Mouse (Mus musculus) neural tube, embryonic 10.5 days (tissue): ENCODE measurements around the gene Ptbp3.

Source experiments
- DNase-seq: peaks from one replicate; pipeline ENCODE4 v3.0.0-alpha.2; 2017; ENCODE audit warnings: low spot score; ENCODE audit errors: extremely low spot score

The Ptbp3 gene

DNA sequence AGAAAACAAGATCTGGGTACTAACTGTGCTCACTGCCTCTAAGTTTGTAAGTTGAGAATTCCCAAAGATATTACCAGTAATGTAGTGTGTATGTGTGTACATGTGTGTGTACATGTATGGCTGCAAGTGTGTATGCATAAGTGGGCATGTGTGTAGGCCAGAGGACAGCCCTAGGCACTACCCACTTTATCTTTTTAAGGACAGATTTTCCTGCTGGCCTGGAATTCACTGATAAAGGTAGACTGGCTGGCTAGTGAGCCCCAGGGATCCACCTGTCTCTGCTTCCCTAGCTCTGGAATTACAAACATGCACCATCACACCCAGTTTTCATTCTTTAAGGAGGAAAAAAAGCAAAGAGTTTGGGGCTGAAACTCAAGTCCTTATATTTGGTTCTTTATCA, 6.0 kb upstream of the Ptbp3 start:
- DNase-seq: no peak

DNA sequence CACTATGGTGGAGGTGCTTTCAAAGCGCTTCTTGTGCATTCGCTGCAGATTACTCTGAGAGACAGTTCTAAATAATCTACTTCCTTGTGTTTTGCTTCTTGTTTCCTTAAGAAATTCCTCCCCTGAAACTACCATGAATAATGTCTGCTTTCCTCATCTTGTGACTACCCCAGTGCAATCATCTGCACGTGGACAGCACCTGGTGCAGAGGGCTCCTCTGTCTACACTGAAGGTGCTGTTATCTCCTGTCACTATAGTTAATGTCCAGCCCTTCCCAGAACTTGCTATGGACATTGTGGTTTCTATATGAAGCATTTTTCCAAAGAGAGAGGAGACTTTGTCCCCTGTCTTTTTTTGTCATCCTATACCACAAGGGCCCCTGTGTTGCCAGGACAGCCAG, 4.4 kb upstream of the Ptbp3 start:
- DNase-seq: no peak

DNA sequence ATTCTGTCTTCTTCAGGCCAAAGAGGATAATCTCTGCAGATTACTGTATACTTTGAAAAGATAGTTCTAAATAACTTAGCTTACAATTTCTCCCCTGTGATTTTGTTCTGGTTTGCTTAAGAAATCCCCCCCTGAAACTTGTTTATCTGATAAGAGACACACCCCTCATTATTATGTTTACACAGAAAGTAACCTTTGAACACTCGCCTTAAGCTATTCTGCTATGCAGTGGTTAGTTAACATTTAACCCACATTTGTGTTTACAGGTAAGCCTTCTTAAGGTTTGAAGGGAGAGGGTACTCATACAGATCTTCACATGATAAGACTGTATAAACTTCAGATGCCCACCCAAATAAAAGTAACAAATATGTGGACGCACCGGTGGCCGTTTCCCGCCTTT, 3.7 kb upstream of the Ptbp3 start:
- no peak for DNase-seq

DNA sequence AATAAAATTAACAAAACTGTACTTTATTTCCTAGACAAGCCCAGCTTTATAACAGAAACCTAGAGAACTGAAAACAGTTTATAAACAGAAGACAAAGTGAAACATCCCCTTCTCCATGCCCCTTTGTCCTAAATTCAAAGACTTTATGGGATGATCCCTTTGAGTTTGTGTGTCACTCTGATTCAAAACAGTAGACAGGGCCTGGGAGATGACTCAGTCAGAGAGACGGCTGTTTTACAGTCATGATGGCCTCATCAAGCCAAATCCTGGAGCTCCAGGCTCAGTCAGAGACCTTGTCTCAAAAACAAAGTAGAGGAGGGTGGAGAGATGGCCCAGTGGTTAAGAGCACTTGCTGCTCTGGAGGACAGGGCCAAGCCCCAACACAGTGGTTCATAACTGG, 2.7 kb upstream of the Ptbp3 start:
- no peak for DNase-seq

DNA sequence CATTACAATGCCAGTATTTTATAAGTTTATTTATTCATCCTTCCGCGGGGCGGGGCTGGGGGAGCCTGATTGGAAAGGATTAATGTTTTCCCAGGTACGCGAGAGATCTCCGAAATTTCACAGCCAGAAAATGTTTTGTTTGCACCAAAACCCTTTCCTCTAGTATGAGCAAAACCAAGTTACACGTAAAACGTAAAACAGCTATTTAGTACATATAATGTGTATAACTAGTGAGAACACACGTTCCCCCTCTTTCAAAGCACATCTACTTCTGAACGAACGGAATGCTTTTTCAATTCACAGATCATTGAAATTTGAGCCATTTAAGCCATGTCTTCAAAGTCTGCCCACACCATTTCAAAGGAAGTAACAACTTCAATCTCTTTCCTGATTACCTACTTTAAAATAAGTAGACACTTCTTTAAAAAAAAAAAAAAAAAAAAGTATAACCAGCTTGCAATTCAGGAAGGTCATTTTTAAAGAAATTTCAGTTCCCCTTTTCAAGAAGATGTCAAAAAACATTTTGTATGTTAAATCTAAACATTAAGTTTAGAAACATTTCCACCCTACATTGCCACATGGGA, 905 bp upstream of the Ptbp3 start:
- peak; percentile 22 for DNase-seq

DNA sequence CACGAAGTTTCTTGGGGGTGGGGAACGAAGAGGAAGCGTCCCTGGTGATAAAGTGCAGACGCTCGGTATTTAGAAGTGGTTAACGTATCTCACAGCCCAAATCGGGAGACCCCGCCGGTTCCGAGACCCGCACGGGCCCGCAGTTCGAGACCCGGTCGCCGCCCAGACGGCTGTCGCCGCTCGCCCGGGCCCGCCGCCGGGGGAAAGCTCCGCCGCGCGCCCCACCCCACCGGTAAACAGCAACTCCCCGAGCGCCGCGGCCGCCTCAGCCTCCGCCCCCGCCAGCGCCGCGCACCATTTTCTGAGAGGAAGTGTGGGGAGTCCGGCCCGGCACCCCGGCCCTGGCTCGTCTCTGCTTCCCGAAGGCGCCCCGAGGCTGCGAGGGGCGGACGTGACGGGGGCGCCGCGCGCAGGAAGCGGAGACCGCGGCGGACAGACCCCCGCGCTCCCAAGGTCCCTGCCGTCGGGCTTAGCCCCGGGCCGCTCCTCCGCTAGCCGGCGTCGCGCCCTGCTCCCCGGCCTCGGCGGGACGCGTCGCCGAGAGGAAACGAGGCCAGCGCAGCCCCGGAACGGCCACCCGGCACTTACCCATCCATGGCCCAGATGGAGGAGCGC, 497 bp downstream of the Ptbp3 start:
- peak; percentile 78 for DNase-seq

DNA sequence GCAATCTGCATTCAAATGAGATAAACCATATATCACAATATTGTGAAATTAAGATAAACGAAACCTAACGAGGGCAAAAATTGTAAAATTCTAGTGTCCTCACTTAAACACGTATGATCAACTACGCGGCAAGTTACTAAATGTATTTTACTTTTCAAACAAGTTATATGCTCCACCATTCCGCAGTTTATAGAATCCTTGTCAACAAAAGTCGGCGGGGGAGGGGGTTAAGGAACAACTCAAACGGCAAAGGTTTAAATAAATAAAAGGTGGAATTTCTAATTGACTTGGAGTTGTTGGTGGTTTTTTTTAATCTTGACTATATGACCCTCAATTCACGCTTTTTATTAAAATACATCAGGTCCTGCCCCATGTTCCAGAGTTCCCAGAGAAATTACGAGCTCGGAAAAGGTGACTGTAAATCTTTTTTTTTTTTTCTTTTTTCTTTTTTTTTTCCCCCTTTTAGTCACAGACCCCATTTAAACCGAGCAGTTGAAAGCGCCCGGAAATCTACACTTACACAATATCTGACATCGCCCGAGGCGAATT, 1.1 kb downstream of the Ptbp3 start:
- no peak for DNase-seq

DNA sequence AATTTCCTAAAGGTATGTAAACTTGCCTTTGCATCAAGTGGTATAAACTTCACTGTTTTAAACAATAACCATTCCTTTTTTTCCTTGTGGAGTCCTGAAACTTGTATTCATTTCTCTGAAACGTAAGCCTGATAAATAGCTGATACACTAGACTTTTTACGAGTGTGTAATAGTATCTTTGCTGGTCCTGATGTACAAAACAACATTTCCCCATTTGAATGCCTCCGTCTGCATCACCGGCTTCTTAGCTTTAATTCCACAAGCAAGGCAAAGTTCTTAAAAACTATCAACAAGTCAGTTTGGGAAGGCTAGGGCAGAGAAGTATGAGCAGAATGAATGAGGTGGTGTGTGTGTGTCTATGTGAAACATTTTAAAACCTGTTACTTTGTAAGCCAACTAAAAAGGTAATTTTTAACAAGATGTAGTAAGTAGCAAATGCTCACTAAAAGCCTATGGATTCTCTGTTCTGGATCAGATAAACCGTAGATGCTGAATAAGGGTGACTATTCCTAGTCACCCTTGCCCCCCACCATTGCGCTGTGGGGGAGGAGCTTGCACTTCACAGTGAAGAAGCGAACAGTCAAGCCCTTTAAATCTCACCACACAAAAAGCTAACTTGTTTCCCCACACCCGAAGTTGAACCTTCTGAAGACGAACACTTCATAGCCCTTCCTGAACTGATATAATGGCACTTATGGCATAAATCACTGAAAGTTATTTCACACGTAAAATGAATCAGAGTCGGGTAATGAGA, 1.9 kb downstream of the Ptbp3 start:
- peak; percentile 27 for DNase-seq

DNA sequence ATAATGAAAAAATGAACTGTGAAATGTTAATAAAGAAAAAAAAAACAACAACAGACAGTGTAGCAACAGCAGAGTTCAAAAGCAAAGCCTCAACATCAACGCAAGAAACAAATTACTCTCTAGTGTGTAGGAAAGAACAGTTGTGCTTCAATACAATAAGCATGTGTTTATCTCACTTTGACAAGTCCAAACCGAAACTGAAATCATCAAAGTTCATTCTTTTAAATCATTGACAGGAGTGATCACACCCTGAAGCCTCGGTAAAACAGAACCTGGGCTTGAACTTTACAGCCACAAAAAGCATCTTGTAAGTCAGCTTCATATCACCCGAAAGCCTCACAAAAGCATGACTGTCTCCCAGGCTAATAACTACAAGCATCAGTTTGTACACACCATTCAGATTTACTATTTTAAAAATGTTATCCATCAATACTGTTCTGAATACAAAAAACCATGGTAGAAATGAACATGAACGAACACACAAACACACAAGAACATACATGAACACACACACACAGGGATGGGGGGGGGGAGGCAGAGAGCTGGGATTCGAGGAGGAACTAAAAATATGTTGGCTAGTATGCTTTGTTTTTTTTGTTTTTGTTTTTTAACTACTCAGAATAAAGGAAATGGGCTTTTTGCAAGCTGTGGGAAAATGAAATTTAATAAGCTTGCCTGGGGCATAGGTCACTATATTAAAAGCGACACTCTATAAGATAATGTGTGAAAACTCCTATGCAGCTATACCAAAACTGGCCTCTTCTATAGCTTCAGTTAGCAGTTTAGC, 2.7 kb downstream of the Ptbp3 start:
- no peak for DNase-seq

DNA sequence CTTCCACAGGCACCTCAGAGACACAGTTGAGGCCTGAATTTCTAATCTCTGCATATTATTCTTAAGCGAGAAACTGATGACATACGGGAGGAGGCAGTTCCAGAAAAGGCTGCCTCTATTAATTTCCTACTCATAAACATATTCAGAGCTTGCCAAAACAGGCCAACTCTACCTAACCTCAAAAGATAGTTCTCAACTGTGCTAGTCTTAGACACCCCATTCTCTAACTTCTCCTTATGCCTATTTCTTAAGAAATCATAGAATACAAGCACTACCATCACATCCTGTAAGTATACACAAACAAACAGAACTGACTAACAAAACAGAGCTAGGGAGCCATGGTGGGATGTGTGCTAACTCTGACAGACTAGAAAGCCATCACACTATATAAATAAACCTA, 4.5 kb downstream of the Ptbp3 start:
- DNase-seq: no peak

DNA sequence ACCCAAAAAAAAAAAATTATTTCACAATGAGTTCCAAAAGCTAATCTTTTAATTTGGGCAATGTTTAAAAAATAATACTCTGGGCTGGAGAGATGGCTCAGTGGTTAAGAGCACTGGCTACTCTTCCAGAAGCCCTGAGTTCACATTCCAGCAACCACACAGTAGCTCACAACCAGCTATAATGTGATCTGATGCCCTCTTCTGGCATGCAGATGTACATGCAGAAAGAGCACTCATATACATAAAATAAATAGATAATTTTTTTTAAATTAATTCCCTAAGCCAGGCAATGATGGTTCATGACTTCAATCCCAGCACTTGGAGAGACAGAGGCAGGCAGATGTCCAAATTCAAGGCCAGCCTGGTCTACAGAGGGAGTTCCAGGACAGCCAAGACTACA, 6.2 kb downstream of the Ptbp3 start:
- no peak for DNase-seq

DNA sequence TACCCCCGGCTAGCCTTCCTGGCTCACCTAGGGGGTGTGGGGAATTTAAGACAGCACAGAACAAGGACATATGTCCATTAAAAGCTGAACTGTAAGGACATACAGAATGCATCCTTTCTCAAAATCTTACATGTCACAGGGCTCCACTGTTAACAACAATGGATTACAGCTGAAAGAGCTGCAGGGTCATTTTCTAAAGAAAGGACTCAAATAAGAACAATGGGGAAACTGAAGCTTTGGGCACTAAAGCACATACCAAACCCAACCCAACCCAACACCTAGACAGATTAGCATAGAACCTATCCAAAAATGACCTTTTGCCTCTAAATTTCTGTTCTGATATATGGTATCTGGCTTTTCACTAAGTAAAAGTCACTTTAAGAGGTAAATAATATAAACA, 12.9 kb downstream of the Ptbp3 start:
- DNase-seq: no peak

DNA sequence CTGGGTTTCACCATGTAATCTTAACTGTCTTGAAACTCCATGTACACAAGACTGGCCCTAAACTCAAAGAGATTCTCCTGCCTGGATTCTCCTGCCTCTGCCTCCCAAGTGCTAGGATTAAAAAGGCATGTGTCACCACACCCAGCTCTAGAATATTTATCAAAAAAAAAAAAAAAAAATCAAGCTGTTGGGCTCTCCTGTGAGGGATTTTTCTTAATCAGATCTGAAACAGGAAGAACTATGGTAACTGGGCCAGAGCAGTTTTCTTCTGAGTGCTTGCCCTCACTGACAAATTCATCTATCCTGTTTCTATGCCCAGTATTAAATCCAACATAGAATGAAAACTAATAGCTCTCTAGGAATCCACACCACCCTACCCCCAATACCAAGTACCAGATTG, 13.5 kb downstream of the Ptbp3 start:
- DNase-seq: no peak

DNA sequence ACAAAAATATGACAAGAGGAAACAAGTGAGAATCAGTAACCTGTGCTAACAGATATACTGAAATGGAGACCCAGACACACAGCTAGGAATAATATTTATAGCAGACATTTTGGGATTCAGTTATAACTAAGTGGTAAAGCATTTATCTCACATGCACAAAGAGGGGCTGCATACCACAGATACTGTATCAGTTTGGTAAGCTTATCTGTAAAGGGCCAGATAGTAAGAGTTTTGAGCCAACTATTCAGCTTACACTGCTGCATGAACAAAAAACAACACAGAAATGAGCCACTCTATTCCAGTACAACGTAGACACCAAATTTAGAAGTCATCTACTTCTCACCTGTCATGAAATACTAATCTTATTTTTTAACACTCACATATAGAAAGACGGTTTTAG, 15.9 kb downstream of the Ptbp3 start:
- DNase-seq: no peak

DNA sequence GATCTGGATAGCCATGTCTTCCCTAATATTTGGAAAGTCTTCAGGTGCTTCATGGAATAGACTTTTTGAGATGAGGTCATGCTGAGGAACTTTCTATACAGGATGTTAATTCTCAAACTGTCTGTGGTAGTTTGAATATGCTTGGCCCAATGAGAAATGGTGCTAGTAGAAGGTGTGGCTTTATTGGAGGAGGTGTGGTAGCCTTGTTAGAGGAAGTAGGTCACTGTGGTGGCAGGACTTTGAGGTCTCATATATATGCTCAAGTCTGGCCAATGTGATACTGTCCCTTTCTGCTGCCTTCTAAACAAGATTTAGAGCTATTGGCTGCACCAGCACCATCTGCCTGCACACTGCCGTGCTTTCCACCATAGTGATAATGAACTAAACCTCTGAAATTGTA, 18.0 kb downstream of the Ptbp3 start:
- DNase-seq: no peak

DNA sequence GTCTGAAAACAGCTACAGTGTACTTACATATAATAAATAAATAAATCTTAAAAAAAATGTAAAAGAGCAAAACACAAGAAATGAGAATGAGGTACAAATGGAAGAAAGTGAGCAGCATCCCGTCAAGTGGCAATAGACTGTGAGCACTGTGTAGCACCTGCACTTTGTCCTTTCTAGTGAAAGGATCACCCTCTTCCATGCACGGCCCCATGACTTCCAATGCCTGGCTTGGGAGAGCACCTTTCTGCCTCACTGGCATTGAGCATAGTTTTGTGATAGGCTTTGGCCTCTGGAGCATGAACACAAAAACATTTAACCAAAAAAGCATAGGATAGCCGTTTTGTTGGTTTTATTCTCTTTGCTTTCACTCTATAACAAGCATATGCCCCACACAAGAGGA, 21.7 kb downstream of the Ptbp3 start:
- DNase-seq: no peak

DNA sequence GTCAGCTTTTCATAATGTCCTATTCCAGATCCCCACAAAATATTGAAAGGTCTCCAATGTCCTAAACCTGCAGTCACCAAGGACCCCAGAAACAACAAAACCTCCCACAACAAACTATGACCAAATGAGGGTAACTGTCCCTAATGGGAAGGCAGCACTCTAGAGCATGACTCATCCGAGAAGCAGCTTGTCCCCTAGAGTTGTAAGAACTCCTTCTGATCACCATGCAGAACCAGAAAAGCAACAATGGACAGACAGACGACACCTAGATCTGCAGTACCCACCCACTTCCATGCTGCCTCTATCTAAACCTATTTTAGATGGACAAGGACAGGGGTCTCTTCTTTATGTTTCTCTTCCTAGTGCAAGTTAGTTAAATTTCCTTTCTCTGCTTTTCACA, 22.4 kb downstream of the Ptbp3 start:
- DNase-seq: no peak

DNA sequence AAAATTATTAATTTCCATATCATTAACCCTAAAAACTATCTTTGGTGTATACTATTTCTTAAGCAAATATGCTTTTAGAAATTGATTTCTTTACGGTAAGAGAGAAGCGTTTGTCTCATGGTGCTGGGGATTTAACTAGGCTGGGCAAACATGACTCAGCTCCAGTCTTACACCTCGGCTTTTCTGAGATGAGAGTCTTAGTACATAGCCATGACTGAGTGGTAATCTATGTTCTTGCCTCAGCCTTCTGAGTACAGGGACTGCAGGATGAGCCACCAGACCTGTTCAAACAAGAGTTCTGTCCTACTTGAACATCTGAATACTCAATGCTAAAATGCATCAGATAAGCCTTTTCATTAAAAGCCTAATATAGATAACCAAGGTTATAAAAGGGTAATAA, 24.3 kb downstream of the Ptbp3 start:
- DNase-seq: no peak

DNA sequence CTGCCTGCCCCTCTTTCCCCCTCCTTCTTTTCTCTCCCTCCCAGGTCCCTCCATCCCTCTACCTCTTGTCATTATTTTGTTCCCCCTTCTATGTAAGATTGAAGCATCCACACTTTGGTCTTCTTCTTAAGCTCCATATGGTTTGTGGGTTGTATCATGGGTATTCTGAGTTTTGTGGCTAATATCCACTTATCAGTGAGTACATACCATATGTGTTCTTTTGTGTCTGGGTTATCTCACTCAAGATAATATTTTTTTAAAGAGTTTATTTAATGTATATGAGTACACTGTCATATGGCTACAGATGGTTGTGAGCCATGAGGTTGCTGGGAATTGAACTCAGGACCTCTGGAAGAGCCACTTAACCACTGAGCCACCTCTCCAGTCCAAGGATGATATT, 38.8 kb downstream of the Ptbp3 start:
- DNase-seq: no peak

DNA sequence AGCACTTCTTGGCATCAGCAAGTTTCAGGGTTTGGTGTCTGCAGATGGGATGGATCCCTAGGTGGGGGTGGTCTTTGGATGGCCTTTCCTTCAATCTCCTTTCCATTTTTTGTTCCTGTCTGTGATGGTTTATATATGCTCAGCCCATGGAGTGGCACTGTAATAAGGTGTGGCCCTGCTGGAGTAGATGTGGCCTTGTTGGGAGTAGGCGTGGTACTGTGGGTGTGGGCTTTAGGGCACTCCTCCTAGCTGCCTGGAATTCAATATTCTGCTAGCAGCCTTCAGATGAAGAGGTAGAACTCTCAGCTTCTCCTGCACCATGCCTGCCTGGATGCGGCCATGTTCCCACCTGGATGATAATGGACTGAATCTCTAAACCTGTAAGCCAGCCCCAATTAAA, 39.6 kb downstream of the Ptbp3 start:
- DNase-seq: no peak

DNA sequence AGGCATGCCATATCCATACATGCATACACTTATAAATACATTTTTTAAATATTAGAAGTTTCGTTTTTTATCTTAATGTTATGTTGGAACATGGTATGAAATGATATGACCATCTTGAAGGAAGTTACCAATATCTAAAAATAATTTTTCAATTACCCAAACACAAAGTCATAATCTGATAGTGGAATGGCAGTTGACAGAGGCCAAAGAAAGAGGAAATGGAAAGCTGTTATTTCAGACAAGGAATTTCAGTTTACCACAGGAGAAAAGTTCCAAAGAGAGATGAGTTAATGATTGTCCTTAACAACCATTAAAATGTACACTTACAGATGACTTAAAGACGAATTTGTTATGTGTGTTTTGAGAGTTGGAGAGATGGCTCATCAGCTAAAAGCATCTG, 41.4 kb downstream of the Ptbp3 start:
- DNase-seq: no peak

DNA sequence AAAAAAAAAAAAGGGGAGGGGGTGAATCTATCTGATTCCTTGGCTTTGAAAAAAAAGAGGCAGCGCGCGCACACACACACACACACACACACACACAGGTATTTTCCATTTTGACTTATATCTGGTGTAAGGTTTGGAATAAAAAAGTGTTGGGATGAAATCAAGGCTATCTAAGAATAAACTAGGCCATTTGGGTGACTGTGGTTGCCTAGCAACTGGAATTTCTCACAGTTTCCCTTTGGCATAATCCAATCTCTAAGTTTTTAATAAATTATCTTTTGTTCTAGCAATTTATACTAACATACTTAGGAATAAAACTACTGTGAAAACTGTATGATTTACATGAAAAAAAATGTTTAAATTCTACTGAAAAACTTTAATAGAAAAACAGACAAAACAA, 42.5 kb downstream of the Ptbp3 start:
- DNase-seq: no peak
